Mouse (Mus musculus): Measurements from ENCODE around the gene Capza2.
A peak's percentile ranks its signal among the peaks of the same experiment; 100 is the strongest.
"Not testable (repeated sequence)": the region's sequence is repeated elsewhere in the genome, so short reads cannot be mapped to it uniquely, and the experiment has no call there.

Capza2 gene

DNA sequence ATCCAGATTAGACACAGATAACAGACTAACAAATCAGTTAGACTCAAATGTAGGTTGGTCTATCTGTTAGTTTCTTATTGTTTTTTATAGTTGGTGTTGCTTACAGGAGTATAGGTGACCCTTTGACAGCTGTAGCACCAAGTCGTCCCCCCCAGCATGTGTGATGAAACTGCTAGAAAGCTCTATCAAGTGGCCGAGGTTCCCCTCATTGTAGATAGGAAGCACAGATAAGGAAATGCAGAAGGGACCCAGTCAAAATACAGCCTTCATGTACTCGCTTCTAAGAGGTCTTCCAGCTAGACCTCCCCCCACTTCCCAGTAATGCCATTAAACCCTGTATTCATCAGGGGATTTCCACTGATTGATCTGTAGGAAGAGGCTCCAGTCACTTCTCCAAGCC is 6.7 kb downstream of the Capza2 start:
- DNase-seq, result no peak

GRCm38 (mm10) chr6:17646107-17646506 is 10.1 kb downstream of the Capza2 start:
- DNase-seq, result no peak

DNA sequence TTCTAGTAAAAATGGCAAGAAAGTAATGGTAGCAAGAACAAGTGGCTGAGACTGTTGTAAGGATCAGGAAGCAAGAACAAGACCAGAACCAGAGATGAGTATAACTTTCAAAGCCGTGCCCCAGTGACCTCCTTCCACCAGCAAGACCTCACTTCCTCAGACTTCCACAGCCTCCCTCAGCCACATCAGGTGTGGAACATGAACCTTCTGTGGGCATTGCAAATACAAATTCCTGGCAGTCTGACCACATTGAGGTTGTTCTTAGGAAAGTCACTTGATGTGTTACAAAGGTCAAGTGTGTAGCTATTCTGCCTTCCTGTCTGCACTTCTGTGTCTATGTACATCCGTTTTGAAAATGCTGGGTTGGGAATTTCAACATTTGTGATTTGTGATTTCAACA is 16.1 kb downstream of the Capza2 start:
- no peak for DNase-seq

GRCm38 (mm10) chr6:17655080-17655479 is 19.0 kb downstream of the Capza2 start:
- DNase-seq, result no peak

- DNase-seq, result peak; percentile 76
Measured at GRCm38 (mm10) chr6:17657308-17657707, 21.3 kb downstream of the Capza2 start.

DNA sequence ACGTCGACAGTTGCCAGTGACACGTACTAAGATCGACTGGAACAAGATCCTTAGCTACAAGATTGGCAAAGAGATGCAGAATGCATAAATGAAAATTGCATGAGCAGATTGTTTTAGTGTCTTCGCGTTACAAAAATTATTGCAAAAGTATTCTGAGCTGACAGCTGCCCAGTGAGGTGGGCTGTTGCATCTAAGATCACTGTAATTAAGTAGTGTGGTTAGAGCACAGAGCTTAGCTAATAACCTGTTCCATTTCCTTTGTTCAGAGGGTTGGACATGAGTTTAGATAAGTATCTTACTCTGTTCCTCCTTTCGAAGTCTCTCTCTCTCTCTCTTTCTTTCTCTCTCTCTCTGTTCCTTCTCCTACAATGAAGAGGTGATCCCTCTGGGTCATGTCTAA is 29.3 kb downstream of the Capza2 start:
- no peak for DNase-seq

GRCm38 (mm10) chr6:17666024-17666423 is 30.0 kb downstream of the Capza2 start:
- no peak for DNase-seq

DNA sequence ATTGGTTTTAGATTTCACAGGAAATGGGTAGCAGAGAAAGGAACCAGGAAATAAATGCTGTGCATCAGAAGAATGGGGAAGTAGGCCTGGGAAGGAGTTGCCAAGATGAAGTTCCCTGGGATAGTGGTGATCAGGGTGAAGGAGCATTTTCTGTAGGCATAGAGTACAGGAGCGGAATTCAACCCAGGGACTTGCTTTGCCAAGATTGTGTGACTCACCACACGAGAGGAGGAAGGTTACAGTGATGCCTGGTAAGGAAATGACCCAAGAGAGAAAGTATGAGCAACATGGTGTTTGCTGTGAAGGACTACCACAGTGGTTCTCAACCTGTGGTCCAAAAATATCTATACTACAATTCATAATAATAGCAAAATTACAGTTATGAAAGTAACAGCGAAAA is 31.8 kb downstream of the Capza2 start:
- DNase-seq, result no peak

- no peak for DNase-seq
Measured at GRCm38 (mm10) chr6:17668334-17668733, 32.3 kb downstream of the Capza2 start.

GRCm38 (mm10) chr6:17669826-17670225 is 33.8 kb downstream of the Capza2 start:
- DNase-seq, result no peak

DNA sequence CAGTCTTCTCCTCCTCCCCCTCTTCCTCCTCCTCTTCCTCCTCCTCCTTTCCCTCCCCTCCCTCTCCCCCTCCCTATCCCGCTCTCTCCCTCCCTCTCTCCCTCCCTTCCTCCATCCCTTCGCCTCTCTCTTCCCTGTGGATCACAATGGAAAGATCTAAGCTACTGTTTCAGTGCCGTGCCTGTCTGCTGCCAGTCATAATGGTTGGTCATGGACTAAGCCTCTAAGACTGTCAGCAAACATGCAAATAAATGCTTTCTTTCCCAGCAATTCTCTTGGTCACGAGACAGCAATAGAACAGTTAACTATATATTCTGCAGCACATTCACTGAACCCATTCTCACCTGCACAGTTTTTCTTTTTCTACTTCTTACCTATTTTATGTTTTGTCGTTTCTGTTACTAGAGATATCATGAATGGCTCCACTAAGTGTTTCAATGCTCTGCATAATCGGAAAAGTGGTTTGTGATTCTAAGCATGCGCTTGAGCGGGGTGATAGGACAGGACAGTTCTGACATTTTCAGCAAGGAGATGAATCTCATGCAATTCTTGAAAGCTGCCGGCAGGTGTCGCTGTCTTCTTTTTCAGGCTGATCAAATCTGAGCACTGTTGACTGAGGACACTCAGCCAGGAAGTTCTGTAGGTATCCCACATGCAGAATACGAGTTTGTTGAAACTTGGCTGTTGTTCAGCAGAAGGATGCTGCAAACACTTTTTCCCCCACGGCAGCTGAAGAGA is 39.2 kb downstream of the Capza2 start:
- DNase-seq, result peak; percentile 47

- no peak for DNase-seq
Measured at GRCm38 (mm10) chr6:17677008-17677407, 41.0 kb downstream of the Capza2 start.

DNA sequence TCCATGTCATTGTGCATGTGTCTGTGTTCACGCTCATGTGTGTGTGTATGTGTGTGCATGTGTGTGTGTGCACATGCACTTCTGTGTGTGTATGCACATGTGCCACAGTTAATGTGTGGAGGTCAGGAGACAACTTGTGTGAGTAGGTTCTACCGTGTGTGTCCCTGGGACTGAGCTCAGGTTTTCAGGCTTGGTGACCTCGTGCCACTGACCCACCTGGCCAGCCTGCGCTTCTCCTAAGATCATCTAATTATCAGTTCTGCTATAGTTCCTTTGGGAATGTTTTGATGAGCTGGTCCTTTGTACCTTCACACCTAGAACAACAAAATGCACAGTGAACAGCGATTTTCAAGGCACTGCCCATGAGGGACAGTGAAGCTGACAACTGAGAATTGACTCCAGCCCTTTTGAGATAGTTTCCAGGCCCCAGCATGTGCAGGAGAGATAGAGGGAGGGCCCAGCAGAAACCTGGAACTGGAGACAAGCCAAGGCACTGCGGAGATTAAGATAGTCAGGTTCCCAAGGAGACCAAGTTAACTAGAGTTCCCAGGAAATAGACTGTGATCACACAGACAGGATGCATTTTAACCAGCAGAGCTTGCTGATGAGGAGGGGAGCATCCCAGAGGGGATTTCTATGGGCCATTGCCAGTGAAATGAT is 44.4 kb downstream of the Capza2 start:
- no peak for DNase-seq

DNA sequence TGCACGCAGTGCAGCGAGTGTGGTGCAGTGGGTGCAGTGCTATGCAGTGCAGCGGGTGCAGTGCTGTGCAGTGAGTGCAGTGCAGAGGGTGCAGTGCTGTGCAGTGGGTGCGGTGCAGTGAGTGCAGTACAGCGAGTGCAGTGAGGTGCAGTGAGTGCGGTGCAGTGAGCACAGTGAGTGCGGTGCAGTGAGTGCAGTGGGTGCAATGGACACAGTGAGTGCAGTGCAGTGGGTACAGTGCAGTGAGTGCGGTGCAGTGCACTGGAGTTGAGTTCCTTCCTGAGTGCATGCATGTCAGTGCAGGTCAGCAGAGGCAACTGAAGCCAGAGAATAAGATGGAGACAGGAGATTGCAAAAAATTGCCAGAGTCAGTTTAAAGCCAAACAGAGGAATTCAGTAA is 45.8 kb downstream of the Capza2 start:
- no peak for DNase-seq

DNA sequence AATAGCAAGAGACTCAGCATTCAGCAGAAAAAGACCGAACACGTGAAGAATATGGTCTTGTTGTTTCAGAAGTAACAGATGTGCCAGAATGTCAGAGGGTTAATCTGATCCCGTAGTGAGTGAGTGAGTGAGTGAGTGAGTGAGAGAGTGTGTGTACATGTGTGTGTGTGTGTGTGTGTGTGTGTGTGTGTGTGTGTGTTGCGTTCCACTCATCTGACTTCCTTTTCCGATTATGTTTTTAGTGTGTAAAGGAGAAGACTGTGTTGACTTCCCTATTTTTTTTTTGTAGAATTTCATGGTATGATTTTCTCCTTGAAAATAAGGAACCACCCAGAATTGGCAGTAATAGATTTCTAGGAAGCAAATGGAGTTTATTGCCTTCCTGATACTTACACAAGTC is 52.6 kb downstream of the Capza2 start:
- no peak for DNase-seq

- DNase-seq, result no peak
Measured at GRCm38 (mm10) chr6:17692647-17693046, 56.6 kb downstream of the Capza2 start, which contains the start of gene St7. Gene St7 (plus strand): TSS chr6:17692933.

- DNase-seq, result peak; percentile 48
Measured at GRCm38 (mm10) chr6:17693726-17694549, 57.9 kb downstream of the Capza2 start.

DNA sequence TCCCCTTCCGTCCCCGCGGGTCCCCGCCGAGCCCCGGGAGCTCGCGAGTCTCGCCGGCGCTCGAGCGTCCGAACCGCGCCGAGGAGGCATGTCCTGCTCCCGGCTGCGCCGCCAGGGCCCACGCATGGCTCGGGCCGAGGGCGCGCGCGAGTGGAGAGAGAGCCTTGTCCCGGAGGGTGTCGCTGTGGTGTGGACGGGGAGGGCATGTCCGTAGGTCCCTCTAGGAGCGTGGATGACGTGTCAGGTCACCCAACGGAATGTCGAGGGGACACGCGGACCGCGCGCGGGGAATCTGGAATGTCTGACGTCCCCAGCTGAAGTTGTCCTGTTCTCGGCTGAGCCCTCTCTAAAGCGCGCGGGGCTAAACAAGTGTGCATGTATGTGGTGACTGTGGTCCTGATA is 58.5 kb downstream of the Capza2 start:
- DNase-seq, result peak; percentile 72

DNA sequence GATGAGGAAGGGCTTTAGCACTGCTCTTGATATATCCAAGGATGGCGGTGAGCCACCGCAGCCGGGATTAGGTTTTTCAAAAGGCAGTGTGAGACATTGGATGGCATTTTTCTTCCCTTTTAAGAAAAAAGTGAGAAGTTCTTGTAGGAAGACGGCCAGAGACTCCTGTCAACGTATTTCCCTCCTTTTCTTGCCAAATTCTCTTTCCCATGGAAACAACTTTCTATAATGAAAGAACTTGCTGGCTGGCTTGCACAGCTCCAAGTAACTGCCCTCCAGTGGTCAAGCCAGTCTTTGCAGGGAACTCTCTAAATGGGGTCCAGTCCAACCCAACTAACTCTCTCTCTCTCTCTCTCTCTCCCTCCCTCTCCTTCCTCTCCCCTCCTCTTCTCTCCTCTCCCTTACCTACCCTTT is 60.3 kb downstream of the Capza2 start:
- peak; percentile 26 for DNase-seq

GRCm38 (mm10) chr6:17700936-17701612 is 65.0 kb downstream of the Capza2 start:
- no peak for DNase-seq

DNA sequence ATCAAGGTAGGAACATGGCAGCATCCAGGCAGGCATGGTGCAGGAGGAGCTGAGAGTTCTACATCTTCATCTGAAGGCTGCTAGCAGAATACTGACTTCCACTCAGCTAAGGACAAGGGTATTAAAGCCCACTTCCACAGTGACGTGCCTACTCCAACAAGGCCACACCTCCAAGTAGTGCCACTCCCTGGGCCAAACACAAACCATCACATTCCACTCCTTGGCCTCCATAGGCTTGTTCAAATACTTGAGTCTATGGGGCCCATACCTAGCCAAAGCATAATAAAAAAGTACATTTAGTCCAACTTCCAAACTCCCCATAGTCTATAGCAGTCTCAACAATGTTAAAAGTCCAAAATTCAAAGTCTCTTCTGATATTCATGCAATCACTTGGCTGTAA is 68.0 kb downstream of the Capza2 start:
- not testable (repeated sequence) for DNase-seq

- DNase-seq, result no peak
Measured at GRCm38 (mm10) chr6:17705973-17706372, 69.9 kb downstream of the Capza2 start.
